Mouse (Mus musculus) cortical plate, adult 2 months (tissue): Measurements from ENCODE around the gene Vmn1r223.
"Not testable (repeated sequence)": the region's sequence is repeated elsewhere in the genome, so short reads cannot be mapped to it uniquely, and the experiment has no call there.

Experiments
- CTCF ChIP-seq: fragments of 200-500 bp; IDR thresholded peaks from 2 replicates; pipeline ENCODE4 v1.5.1; 2011; ENCODE audit warnings: mild to moderate bottlenecking, control low read depth, low read length; ENCODE audit not compliant: insufficient read depth; ENCODE audit errors: extremely low read depth
- POLR2A ChIP-seq: fragments of 200-500 bp; IDR thresholded peaks from 2 replicates; pipeline ENCODE4 v1.6.1; 2011; ENCODE audit warnings: mild to moderate bottlenecking, low read length, control low read depth; ENCODE audit not compliant: insufficient read depth; ENCODE audit errors: extremely low read depth

- not testable (repeated sequence) for TF ChIP-seq CTCF, POLR2A
These were observed 11.1 kb upstream of the Vmn1r223 start, which contains the start of gene Vmn1r222 for GRCm38 (mm10) chr13:23235847-23236246.
